Mouse (Mus musculus) C2C12 (cell line): Measurements from ENCODE around the gene Brms1. TPM values are rescaled to one million over a fixed set of nuclear protein-coding genes. Genes with fewer than 3 reads are reported as not detected.
A peak's percentile ranks its signal among the peaks of the same experiment; 100 is the strongest.

Source experiments
- H3K27me3 ChIP-seq: one replicate; pipeline ENCODE4 v1.6.1; 2011; ENCODE audit not compliant: control insufficient read depth, insufficient read depth, insufficient read length
- H3K36me3 ChIP-seq: one replicate; pipeline ENCODE4 v1.6.1; 2011; ENCODE audit not compliant: control insufficient read depth, insufficient read depth
- H3K4me3 ChIP-seq: one replicate; pipeline ENCODE4 v1.5.1; 2011; ENCODE audit warnings: mild to moderate bottlenecking, control low read depth; ENCODE audit not compliant: poor library complexity, insufficient read depth, severe bottlenecking
- H3K79me2 ChIP-seq: one replicate; pipeline ENCODE4 v1.6.1; 2011; ENCODE audit not compliant: control insufficient read depth, insufficient read depth
- H3K79me3 ChIP-seq: one replicate; pipeline ENCODE4 v1.6.1; 2011; ENCODE audit warnings: low read depth, control low read depth
- H3ac ChIP-seq: one replicate; pipeline ENCODE3; 2011; ENCODE audit warnings: low read depth; ENCODE audit not compliant: control insufficient read depth, insufficient read length
- CEBPB ChIP-seq: IDR thresholded peaks from one replicate; pipeline ENCODE4 v1.6.1; 2011; ENCODE audit warnings: low read depth, mild to moderate bottlenecking, control low read depth, moderate library complexity
- CTCF ChIP-seq: IDR thresholded peaks from one replicate; pipeline ENCODE4 v1.5.1; 2011; ENCODE audit not compliant: control insufficient read depth, insufficient read depth, insufficient read length
- FOSL1 ChIP-seq: IDR thresholded peaks from one replicate; pipeline ENCODE4 v1.8.0; 2011; ENCODE audit warnings: mild to moderate bottlenecking, low read length; ENCODE audit not compliant: poor library complexity, insufficient read depth, severe bottlenecking
- MAX ChIP-seq: IDR thresholded peaks from one replicate; pipeline ENCODE4 v1.6.1; 2011; ENCODE audit warnings: mild to moderate bottlenecking, control low read depth
- MYOD1 ChIP-seq: IDR thresholded peaks from one replicate; pipeline ENCODE4 v1.6.1; 2011; ENCODE audit warnings: low read depth; ENCODE audit not compliant: control insufficient read depth, insufficient read length
- MYOG ChIP-seq: IDR thresholded peaks from one replicate; pipeline ENCODE4 v1.6.1; 2011; ENCODE audit not compliant: control insufficient read depth, insufficient read length; ENCODE audit errors: extremely low read depth
- USF1 ChIP-seq: IDR thresholded peaks from one replicate; pipeline ENCODE4 v1.6.1; 2011; ENCODE audit warnings: low read depth, mild to moderate bottlenecking, control low read depth, moderate library complexity
- polyA plus RNA-seq: library from polyadenylated mRNA; unstranded; fragments of >200 nt; fragmentation: generic; extraction: Trizol; gene quantifications from one replicate; pipeline ENCODE4 v1.2.1, GENCODE M21; 2012; ENCODE audit warnings: missing spikeins

Gene Brms1
- polyA plus RNA-seq, 1 experiment = 55.3 TPM

GRCm38 (mm10) chr19:5094746-5095417 lies 53.7 kb downstream of the Brms1 start:
- TF ChIP-seq CEBPB (no peak), MYOD1 (no peak)
- Histone ChIP-seq H3K79me2 (no peaks in the 10 kb centered on the region), H3K4me3 (no peak overlapping the region), H3K27me3 (no peaks in the 10 kb centered on the region), H3K36me3 (no peaks in the 10 kb centered on the region), H3ac (no peak overlapping the region), H3K79me3 (no peaks in the 10 kb centered on the region)

GRCm38 (mm10) chr19:5095887-5096474 lies 54.8 kb downstream of the Brms1 start:
- Histone ChIP-seq H3K27me3 (no peaks in the 10 kb centered on the region), H3K4me3 (no peak overlapping the region), H3K36me3 (no peaks in the 10 kb centered on the region), H3K79me3 (no peaks in the 10 kb centered on the region), H3K79me2 (no peaks in the 10 kb centered on the region), H3ac (no peak overlapping the region)
- TF ChIP-seq MAX (no peak), CTCF (no peak), CEBPB (no peak), MYOG (no peak), USF1 (no peak)

GRCm38 (mm10) chr19:5097521-5098362 lies 56.6 kb downstream of the Brms1 start:
- Histone ChIP-seq H3K4me3 (no peak overlapping the region), H3K27me3 (no peaks in the 10 kb centered on the region), H3K79me3 (no peaks in the 10 kb centered on the region), H3ac (peak overlapping the region; percentile 69), H3K79me2 (no peaks in the 10 kb centered on the region), H3K36me3 (peaks cover 18% of the 10 kb centered on the region)
- TF ChIP-seq MAX (no peak), USF1 (no peak), MYOG (no peak), CEBPB (no peak), FOSL1 (no peak)

- no peaks in the 10 kb centered on the region for H3K79me3 ChIP-seq
- peaks cover 26% of the 10 kb centered on the region for H3K36me3 ChIP-seq
- no peak for TF ChIP-seq MAX
- no peak for TF ChIP-seq MYOG
- H3ac ChIP-seq = peak within 1 kb of the TSS; percentile 69
- no peaks in the 10 kb centered on the region for H3K27me3 ChIP-seq
- no peak within 1 kb of the TSS for H3K4me3 ChIP-seq
- no peaks in the 10 kb centered on the region for H3K79me2 ChIP-seq
These were observed 57.4 kb downstream of the Brms1 start, which contains the start of gene Cnih2 for GRCm38 (mm10) chr19:5098363-5099143. Cnih2 (minus strand) TSS chr19:5098521.

Other genes starting within 250 kb of the Brms1 start
- 43.8 TPM for gene Rbm4, start 247.5 kb upstream of the Brms1 start, polyA plus RNA-seq
- 14.3 TPM for gene Gm21992, start 229.7 kb upstream of the Brms1 start, polyA plus RNA-seq
- gene Rbm14, start 229.7 kb upstream of the Brms1 start, polyA plus RNA-seq = 95.2 TPM
- 36.6 TPM for gene Ccs, start 202.0 kb upstream of the Brms1 start, polyA plus RNA-seq
- gene Ccdc87, start 202.0 kb upstream of the Brms1 start, polyA plus RNA-seq = 0.02 TPM
- gene Ctsf, start 186.2 kb upstream of the Brms1 start, polyA plus RNA-seq = 1.2 TPM
- gene Actn3, start 163.4 kb upstream of the Brms1 start, polyA plus RNA-seq = 20.8 TPM
- 5.4 TPM for gene Zdhhc24, start 162.7 kb upstream of the Brms1 start, polyA plus RNA-seq
- gene Bbs1, start 134.7 kb upstream of the Brms1 start, polyA plus RNA-seq = 2.2 TPM
- 68.2 TPM for gene Dpp3, start 113.1 kb upstream of the Brms1 start, polyA plus RNA-seq
- 1.3 TPM for gene Peli3, start 98.2 kb upstream of the Brms1 start, polyA plus RNA-seq
- 100 TPM for gene Mrpl11, start 79.2 kb upstream of the Brms1 start, polyA plus RNA-seq
- 0.60 TPM for gene Npas4, start 51.0 kb upstream of the Brms1 start, polyA plus RNA-seq
- 8.9 TPM for gene Slc29a2, start 17.5 kb upstream of the Brms1 start, polyA plus RNA-seq
- gene B4gat1, start 2.5 kb upstream of the Brms1 start, polyA plus RNA-seq = 28.1 TPM
- 1.5 TPM for gene AC124502.3, start 2.5 kb upstream of the Brms1 start, polyA plus RNA-seq
- 48.9 TPM for gene Rin1, start 9.1 kb downstream of the Brms1 start, polyA plus RNA-seq
- gene Cd248, start 26.7 kb downstream of the Brms1 start, polyA plus RNA-seq = 3.2 TPM
- 4.6 TPM for gene Tmem151a, start 44.2 kb downstream of the Brms1 start, polyA plus RNA-seq
- gene Yif1a, start 47.2 kb downstream of the Brms1 start, polyA plus RNA-seq = 57.6 TPM
- gene Cnih2, start 57.2 kb downstream of the Brms1 start, polyA plus RNA-seq = 1.9 TPM
- gene Rab1b, start 65.7 kb downstream of the Brms1 start, polyA plus RNA-seq = 212 TPM
- gene Klc2, start 77.2 kb downstream of the Brms1 start, polyA plus RNA-seq = 30.5 TPM
- 10.1 TPM for gene Pacs1, start 231.8 kb downstream of the Brms1 start, polyA plus RNA-seq